Mouse (Mus musculus) left cerebral cortex, postnatal 36 days (tissue): ENCODE measurements around the gene Lix1l. TPM values are rescaled to one million over a fixed set of nuclear protein-coding genes. Genes with fewer than 3 reads are reported as not detected.
A peak's percentile ranks its signal among the peaks of the same experiment; 100 is the strongest.

Experiments
- DNase-seq, 2 experiments: peaks; one replicate each; pipeline ENCODE4 v3.0.0; 2021 to 2022; ENCODE audit warnings: low spot score in 2 of 2, mixed read lengths in 1 of 2
- intact Hi-C: fragments of 180-260 bp; cut with DNase I; formaldehyde crosslinking; loops from one replicate; pipeline ENCODE4 v1.15.1; 2025
- total RNA-seq, 2 experiments: library from RNA; stranded (reverse); gene quantifications; 2 replicates each; pipeline ENCODE4 v1.2.3; 2021

Lix1l gene
- total RNA-seq, 2 experiments from 2014 or later: 17.3 to 18.3 TPM

DNA sequence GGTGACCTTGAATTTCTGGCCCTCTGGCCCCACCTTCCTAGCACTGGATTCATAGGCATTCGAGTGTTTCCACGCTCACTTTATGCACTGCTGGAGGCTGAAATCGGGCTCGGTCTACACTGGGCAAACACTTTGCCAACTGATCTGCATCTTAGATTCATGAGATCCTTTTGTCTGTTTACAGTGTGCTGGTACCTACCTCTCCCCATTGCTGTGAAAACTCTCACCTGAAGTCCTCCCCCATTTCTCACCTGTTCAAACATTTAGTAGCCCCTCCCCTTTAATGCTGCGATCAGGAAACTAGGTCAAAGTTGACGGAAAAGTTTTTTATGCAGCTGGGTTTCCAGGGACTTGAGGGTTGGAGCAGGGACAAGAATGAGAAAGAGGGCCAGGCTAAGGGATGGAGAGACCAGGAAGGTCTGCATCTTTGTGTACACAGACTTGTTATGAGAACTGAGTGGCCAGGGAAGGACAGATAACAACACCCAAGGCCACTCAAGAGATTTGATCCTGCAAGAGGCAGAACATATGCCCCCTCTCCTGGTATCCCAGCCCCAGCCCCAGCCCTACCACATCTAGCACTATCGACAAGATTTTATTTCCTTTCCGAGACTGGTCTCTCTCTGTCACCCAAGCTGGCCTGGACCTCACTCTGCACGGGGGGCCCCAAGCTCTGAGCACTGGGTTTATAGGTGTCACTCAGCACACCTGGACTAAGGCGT is 36.9 kb upstream of the Lix1l start:
- intact Hi-C loops: no loop called here
- DNase-seq: no peak

GRCm38 (mm10) chr3:96564633-96565032 is 36.3 kb upstream of the Lix1l start:
- DNase-seq: no peak
- intact Hi-C loops: no loop called here

DNA sequence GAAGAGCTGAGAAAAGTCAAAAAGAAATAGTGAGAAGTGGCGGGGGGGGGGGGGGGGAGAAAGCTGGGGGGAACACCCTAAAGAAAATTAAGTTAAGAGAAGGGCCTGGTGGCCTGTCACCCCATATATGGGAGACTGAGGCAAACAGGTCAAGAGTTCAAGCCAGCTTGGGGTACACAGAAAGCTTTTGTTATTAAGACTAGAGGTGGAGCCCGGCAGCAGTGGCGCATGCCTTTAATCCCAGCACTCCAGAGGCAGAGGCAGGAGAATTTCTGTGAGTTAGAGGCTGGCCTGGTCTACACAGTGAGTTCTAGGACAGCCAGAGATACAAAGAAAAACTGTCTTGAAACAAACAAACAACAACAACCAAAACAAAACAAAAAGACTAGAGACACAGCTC is 35.8 kb upstream of the Lix1l start:
- DNase-seq: no peak
- intact Hi-C loops: no loop called here

DNA sequence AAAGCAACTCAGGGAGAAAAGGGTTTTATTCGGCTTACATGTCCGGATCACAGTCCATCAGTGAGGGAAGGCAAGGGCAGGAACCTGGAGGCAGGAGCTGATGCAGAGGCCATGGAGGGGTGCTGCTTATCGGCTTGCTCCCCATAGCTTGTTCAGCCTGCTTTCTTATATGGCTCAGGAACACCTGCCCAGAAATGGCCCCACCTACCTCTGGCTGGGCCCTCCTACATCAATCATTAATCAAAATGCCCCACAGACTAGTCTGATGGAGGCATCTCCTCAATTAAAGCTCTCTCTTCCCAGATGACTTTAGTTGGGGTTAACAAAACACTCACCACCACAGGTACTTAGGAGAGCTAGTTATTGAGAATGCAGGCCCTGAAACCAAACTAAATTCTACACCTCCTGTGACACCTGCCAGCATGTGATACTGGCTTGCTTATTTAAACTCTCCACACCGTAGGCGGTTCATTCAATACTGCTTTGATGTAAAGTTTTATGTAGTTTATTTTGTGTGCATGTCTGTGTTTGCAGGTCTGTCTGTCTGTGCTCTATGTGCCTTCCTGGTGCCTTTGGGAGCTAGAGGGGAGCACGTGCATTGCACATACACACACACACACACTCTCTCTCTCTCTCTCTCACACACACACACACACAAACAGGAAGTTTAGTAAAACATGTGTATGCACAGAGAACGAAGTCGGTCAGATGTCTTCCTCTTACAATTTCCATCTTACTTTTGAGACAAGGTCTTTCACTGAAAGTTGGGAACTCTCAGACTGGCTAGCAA is 34.1 kb upstream of the Lix1l start:
- intact Hi-C loops: no loop called here
- DNase-seq: no peak

- no peak for DNase-seq
- intact Hi-C loops: no loop called here
These were observed 32.3 kb upstream of the Lix1l start for GRCm38 (mm10) chr3:96568605-96569004.

GRCm38 (mm10) chr3:96569506-96569905 is 31.4 kb upstream of the Lix1l start:
- no peak for DNase-seq
- intact Hi-C loops: no loop called here

DNA sequence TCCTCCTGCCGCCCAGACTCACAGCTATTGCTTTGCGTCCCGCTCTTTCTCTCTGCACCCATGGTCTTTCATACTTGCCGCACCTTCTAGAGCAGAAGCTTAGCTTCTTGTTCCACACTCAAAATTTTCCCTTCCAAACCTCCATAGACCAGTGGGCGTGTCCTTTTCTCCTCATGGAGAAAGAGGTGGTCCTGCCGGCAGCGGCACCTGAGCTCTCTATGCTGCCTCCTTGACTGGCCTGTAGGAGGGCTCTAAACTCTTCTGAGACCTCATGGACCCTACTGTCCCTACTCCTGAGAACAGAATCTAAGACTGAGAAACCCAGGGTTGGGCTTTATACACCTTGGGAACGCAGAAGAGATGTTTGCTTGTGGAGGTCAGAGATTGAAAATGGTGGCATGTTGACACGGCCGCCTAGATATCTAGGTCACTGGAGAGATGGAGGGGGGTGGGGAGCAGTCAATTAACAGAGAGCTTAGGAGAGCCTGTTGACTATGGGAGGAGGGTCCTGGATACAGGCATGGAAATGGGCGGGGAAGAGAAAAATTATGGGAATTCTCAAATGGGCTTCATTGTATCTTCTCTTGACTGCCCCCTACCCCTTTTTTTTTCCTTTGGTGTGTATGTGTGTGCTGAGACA is 30.9 kb upstream of the Lix1l start:
- no peak for DNase-seq
- intact Hi-C loops: no loop called here

GRCm38 (mm10) chr3:96570643-96571042 is 30.3 kb upstream of the Lix1l start:
- no peak for DNase-seq
- intact Hi-C loops: no loop called here

- intact Hi-C loops: no loop called here
- no peak for DNase-seq
These were observed 29.6 kb upstream of the Lix1l start for GRCm38 (mm10) chr3:96571336-96571735.

DNA sequence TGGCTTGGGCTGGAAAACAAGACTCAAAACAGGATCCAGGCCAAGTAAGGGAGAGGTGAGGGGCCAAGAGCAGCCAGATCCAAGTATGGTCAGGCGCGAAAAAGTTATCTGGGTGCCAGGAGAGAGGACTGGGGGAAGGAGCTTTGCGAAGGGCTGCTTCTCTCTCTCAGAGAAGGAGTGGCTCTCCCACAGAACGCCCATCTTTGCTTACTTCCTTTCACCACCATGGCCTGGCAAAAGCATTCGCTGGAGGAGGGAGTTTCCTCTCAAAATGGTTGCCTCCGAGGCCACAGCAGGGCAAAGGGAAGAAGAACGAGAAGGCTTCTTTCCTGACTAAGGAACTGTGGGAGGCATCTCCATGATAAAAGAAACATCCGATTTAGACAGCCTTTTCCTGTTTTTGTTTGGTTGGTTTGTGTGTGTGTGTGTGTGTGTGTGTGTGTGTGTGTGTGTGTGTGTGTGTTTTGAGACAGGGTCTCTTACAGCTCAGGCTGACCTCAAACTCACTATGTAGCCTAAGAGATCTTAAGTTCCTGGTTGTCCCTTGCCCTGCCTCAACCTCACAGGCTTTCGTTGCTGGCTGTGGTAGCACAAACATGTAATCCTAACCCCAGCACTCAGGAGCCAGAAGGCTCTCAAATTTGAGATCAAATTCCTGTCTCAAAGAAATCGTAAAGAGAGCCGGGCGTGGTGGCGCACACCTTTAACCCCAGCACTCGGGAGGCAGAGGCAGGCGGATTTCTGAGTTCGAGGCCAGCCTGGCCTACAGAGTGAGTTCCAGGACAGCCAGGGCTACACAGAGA is 28.9 kb upstream of the Lix1l start:
- intact Hi-C loops: no loop called here
- DNase-seq: no peak

- intact Hi-C loops: no loop called here
- DNase-seq: no peak
These were observed 27.1 kb upstream of the Lix1l start for GRCm38 (mm10) chr3:96573611-96574511.

- intact Hi-C loops: no loop called here
These were observed 25.5 kb upstream of the Lix1l start for GRCm38 (mm10) chr3:96575272-96575984.

GRCm38 (mm10) chr3:96576005-96576658 is 24.8 kb upstream of the Lix1l start:
- no peak for DNase-seq
- intact Hi-C loops: loop anchor here (2.0 kb wide), 1 partner anchor 21 kb away; the partner anchor contains the start of gene Ankrd34a

More at GRCm38 (mm10) chr3:96575272-96575984, 25.5 kb upstream of the Lix1l start:
- DNase-seq: no peak

- intact Hi-C loops: loop anchor here (2.0 kb wide), 1 partner anchor 20 kb away; the partner anchor contains the start of gene Ankrd34a
- peak; percentile 89 to 91 for DNase-seq
These were observed 24.0 kb upstream of the Lix1l start, which contains the start of gene Gm16253 for GRCm38 (mm10) chr3:96576690-96577541. Gene Gm16253, plus strand, starts transcription at chr3:96576984.

DNA sequence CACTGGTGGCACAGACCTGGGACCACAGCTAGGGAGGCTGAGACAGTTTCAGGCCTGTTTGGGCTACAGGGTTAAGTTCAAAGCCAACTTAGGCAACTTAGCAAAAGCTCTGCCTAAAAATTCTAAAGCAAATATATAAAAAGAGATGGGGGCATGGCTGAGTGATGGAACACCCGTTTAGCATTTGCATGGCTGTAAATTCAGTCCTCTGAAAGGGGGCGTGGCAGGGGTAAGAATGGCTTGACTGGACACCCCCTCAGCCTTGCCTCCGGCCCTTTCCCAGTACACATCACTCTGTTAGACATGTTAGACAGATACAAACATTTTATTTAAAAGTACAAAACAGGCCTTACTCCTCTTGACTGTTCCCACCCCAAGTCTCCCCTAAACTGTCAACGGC is 23.4 kb upstream of the Lix1l start:
- intact Hi-C loops: loop anchor here (2.0 kb wide), 1 partner anchor 19 kb away; the partner anchor contains the start of gene Ankrd34a
- no peak for DNase-seq

DNA sequence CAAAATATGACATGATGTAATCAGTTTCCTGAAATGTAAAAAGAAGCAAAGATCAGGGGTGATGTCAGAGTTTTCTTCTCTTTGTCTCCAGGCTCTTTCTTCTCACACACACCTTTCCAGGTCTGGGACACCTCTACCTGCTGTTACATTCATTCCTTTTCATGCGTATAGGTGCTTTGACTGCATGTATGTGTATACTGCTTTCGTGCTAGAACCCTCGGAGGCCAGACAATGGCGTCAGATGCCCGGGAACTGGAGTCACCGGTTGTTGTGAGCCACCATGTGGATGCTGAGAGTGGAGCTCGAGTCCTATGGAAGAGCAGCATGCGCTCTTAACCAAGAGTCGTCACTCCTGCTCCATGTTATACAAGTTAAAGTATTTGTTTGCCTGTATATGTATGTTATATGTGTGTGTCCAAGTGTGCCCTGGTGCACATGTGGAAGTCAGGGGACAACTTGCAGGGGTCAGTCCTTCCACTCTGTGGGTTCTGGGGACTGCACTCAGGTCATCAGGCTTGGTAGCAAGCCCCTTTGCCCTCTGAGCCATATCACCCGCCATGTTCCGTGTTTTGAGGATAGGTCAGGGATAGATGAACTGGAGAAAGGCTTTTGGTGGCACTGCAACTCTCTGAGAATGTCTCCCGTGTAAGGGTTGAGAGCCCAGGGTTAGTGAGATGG is 22.2 kb upstream of the Lix1l start:
- intact Hi-C loops: no loop called here
- no peak for DNase-seq
